Mouse (Mus musculus): ENCODE measurements around the gene Olfr309. TPM values are rescaled to one million over a fixed set of nuclear protein-coding genes. Genes with fewer than 3 reads are reported as not detected.
"Not testable (repeated sequence)": the region's sequence is repeated elsewhere in the genome, so short reads cannot be mapped to it uniquely, and the experiment has no call there.

Olfr309 gene
- polyA plus RNA-seq (2015; fragmentation: Nextera tagmentation; extraction: Ambion mirVana): not detected in 2 replicates

- Histone ChIP-seq H3K4me3 (replicated peaks) (no peak within 1 kb of the TSS), H3K4me1 (no peaks in the 10 kb centered on the region), H3K27me3 (replicated peaks) (no peaks in the 10 kb centered on the region), H3K9me3 (no peaks in the 10 kb centered on the region), H3K9ac (no peak within 1 kb of the TSS), H3K36me3 (no peaks in the 10 kb centered on the region), H3K4me2 (no peak within 1 kb of the TSS), H3K27ac (no peak within 1 kb of the TSS)
- no peak for ATAC-seq (ENCODE audit: insufficient read depth, low FRiP score, low read depth)
- 67% methylated on average over 2 of the region's 2 CpGs for WGBS
Measured at GRCm38 (mm10) chr7:86313608-86314007, at the start of gene Olfr309. Gene Olfr309 (minus strand): TSS chr7:86313708.

DNA sequence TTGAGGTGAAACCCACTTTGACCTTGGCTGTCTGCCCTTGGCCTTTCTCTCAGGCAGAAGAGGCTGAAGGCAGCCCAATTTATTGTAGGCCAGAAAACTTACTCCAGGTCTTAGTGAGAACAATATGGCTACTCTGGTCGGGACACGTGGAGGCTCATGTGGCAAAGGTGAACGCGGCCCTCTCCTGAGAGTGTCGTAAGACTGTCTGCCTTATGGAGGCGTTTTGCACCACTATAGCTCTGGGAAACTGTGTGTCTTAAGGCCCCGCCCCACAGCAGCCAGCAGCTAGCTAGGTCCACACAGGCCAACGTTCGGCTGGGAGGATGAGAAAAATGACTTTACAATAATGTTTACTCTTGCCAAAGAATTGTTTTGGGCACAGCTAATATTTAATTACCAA, 32.8 kb upstream of the Olfr309 start:
- not testable (repeated sequence) for H3K4me2 ChIP-seq; H3K36me3 ChIP-seq; H3K9me3 ChIP-seq; H3K27ac ChIP-seq; H3K4me1 ChIP-seq; H3K4me3 ChIP-seq (replicated peaks); H3K27me3 ChIP-seq (replicated peaks); ATAC-seq (ENCODE audit: insufficient read depth, low FRiP score, low read depth); H3K9ac ChIP-seq
- 84% methylated on average over 9 of the region's 9 CpGs for WGBS

DNA sequence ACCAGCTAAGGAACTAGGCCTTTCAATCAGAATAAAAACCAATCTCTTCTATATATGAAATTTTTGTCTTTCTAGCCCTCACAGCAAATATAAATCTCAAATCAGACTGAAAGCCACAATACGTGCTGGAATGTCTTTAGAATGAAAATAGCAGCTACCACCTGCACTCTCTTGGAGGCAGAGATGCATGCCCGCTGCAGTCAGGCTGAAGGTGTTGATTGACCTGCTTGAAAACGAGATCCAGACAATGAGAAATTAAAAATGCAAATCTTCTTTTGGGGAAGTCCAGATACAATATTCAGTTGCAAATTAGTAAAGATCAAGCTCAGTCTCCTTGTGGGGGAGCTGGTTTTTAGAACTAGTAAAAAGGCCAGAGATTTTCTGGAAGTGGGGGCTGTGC, 30.7 kb upstream of the Olfr309 start:
- Histone ChIP-seq H3K4me2 (no peak overlapping the region), H3K27ac (no peak overlapping the region), H3K9ac (no peak overlapping the region), H3K4me1 (no peaks in the 10 kb centered on the region), H3K4me3 (replicated peaks) (no peak overlapping the region), H3K36me3 (no peaks in the 10 kb centered on the region), H3K27me3 (replicated peaks) (no peaks in the 10 kb centered on the region), H3K9me3 (no peaks in the 10 kb centered on the region)
- WGBS: 73% methylated on average over 3 of the region's 3 CpGs
- no peak for ATAC-seq (ENCODE audit: insufficient read depth, low FRiP score, low read depth)

DNA sequence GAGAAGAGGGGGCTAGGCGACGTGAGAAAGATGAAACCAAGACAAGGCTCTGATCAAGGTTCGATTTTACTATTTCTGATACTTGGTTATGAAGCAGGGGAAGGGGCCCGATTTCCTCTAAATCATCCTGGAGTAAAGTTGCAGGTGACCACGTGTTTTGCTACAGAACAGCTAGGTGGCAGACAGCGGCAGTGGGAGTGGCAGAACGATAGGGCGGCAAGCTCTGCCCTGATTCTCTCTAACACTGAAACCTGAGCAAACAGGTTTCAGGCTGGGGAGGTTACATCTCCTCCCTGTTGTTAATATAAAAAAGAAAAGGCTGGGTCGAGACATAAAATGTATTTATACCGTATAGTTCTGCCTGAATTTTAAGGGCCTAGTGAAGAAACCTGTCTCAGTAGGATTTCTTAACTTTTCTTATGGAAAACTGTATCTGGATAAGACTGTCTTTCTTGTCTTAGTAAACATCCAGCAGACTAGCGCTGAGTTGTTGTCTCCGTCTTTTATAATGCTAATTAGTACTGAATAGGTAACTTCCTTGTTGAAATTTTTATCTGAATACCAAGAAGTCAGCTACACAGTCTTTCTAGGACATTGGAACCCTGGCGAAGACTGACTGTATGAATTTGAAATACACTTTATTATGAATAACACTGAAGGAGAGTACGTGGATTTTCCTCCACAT, 29.5 kb upstream of the Olfr309 start:
- no peak for ATAC-seq (ENCODE audit: insufficient read depth, low FRiP score, low read depth)
- Histone ChIP-seq H3K9me3 (no peaks in the 10 kb centered on the region), H3K9ac (no peak overlapping the region), H3K4me2 (no peak overlapping the region), H3K27me3 (replicated peaks) (no peaks in the 10 kb centered on the region), H3K4me1 (no peaks in the 10 kb centered on the region), H3K27ac (no peak overlapping the region), H3K4me3 (replicated peaks) (no peak overlapping the region), H3K36me3 (no peaks in the 10 kb centered on the region)
- 69% methylated on average over 14 of the region's 14 CpGs for WGBS

GRCm38 (mm10) chr7:86337486-86337885, 24.0 kb upstream of the Olfr309 start, which contains the start of gene Olfr307:
Gene Olfr307 (minus strand): TSS chr7:86337586.
- Histone ChIP-seq H3K36me3 (no peaks in the 10 kb centered on the region), H3K4me2 (no peak within 1 kb of the TSS), H3K9me3 (no peaks in the 10 kb centered on the region), H3K4me1 (no peaks in the 10 kb centered on the region), H3K4me3 (replicated peaks) (no peak within 1 kb of the TSS), H3K27ac (no peak within 1 kb of the TSS), H3K9ac (no peak within 1 kb of the TSS), H3K27me3 (replicated peaks) (no peaks in the 10 kb centered on the region)
- 67% methylated on average over 1 of the region's 1 CpGs for whole genome bisulfite sequencing
- ATAC-seq (ENCODE audit: insufficient read depth, low FRiP score, low read depth): no peak

DNA sequence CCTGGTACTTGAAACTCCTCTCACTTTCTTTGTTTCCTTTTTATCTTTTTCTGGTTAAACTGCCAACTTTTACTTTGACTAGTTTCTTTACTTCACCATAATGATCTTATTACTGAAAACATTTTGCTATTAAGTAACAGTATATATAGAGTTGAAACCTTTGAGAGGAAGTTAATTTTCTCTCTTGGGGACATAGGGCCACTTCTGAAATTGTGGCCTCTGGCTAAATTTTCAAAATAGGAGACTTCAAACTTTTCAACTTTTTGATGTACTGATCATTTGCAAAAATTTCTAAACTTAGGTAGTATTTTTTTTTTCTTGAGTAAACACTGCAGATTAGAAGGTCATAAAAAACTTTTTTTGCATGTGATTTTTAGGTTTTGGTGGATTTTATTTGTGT, 12.0 kb upstream of the Olfr309 start, which contains the start of gene Olfr308:
Gene Olfr308 (minus strand): TSS at position 101 of the 400 bp plus-strand sequence.
- no peak for ATAC-seq (ENCODE audit: insufficient read depth, low FRiP score, low read depth)
- no peaks in the 10 kb centered on the region for H3K9me3 ChIP-seq
- H3K27me3 ChIP-seq (replicated peaks): no peaks in the 10 kb centered on the region
- H3K9ac ChIP-seq: no peak within 1 kb of the TSS
- H3K4me2 ChIP-seq: no peak within 1 kb of the TSS
- H3K36me3 ChIP-seq: no peaks in the 10 kb centered on the region
- H3K27ac ChIP-seq: no peak within 1 kb of the TSS
- no peak within 1 kb of the TSS for H3K4me3 ChIP-seq (replicated peaks)
- H3K4me1 ChIP-seq: no peaks in the 10 kb centered on the region

- 93% methylated on average over 2 of the region's 2 CpGs for WGBS
Measured at GRCm38 (mm10) chr7:86321323-86321722, 7.8 kb upstream of the Olfr309 start.

DNA sequence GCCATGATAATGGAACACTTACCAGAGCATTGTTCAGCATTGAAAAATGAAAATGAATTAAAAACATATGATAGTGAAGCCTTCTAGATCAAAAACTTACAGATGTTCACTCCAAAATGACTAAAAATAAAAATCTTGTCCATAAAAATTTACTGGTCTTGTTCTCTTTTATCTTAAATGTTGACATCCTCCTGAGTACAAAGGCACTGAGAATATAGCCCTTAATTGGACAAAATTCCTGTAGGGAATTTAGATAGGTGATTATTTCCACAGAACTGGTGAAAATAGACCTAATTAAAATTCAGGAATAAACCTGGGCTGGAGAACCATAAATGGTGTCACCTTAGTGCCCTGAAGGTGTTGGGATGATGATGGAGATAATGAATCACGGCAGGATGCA, 36.4 kb downstream of the Olfr309 start, which contains the start of gene Olfr310:
Gene Olfr310 (minus strand): TSS at position 101 of the 400 bp plus-strand sequence.
- H3K9me3 ChIP-seq: no peaks in the 10 kb centered on the region
- H3K9ac ChIP-seq: no peak within 1 kb of the TSS
- no peak within 1 kb of the TSS for H3K4me2 ChIP-seq
- no peak for ATAC-seq (ENCODE audit: insufficient read depth, low FRiP score, low read depth)
- 88% methylated on average over 1 of the region's 1 CpGs for WGBS
- H3K4me3 ChIP-seq (replicated peaks): no peak within 1 kb of the TSS
- no peaks in the 10 kb centered on the region for H3K27me3 ChIP-seq (replicated peaks)
- no peak within 1 kb of the TSS for H3K27ac ChIP-seq
- no peaks in the 10 kb centered on the region for H3K36me3 ChIP-seq
- no peaks in the 10 kb centered on the region for H3K4me1 ChIP-seq

More at GRCm38 (mm10) chr7:86321323-86321722, 7.8 kb upstream of the Olfr309 start:
- Histone ChIP-seq H3K4me1 (no peaks in the 10 kb centered on the region), H3K27ac (no peak overlapping the region), H3K4me3 (replicated peaks) (no peak overlapping the region), H3K9me3 (no peaks in the 10 kb centered on the region), H3K9ac (no peak overlapping the region), H3K4me2 (no peak overlapping the region), H3K36me3 (no peaks in the 10 kb centered on the region), H3K27me3 (replicated peaks) (no peaks in the 10 kb centered on the region)
- no peak for ATAC-seq (ENCODE audit: insufficient read depth, low FRiP score, low read depth)

Small RNA genes lying within 50 kb of the gene (microRNA-seq; reads per million reads assigned to microRNA genes)
- not detected for gene Gm23192

Other genes starting within 250 kb of the Olfr309 start
- not detected in 2 replicates for gene Vmn2r75, start 141.9 kb downstream of the Olfr309 start, polyA plus RNA-seq (2015; fragmentation: Nextera tagmentation; extraction: Ambion mirVana)
- gene Vmn2r76, start 67.4 kb downstream of the Olfr309 start, polyA plus RNA-seq (2015; fragmentation: Nextera tagmentation; extraction: Ambion mirVana): not detected in 2 replicates
- gene Olfr310, start 36.5 kb downstream of the Olfr309 start, polyA plus RNA-seq (2015; fragmentation: Nextera tagmentation; extraction: Ambion mirVana): not detected in 2 replicates
- not detected in 2 replicates for gene Olfr308, start 11.9 kb upstream of the Olfr309 start, polyA plus RNA-seq (2015; fragmentation: Nextera tagmentation; extraction: Ambion mirVana)
- not detected in 2 replicates for gene Olfr307, start 23.9 kb upstream of the Olfr309 start, polyA plus RNA-seq (2015; fragmentation: Nextera tagmentation; extraction: Ambion mirVana)
- gene Olfr305, start 53.2 kb upstream of the Olfr309 start, polyA plus RNA-seq (2015; fragmentation: Nextera tagmentation; extraction: Ambion mirVana): not detected in 2 replicates
- not detected in 2 replicates for gene Olfr304, start 73.0 kb upstream of the Olfr309 start, polyA plus RNA-seq (2015; fragmentation: Nextera tagmentation; extraction: Ambion mirVana)
- not detected in 2 replicates for gene Olfr303, start 84.1 kb upstream of the Olfr309 start, polyA plus RNA-seq (2015; fragmentation: Nextera tagmentation; extraction: Ambion mirVana)
- gene Olfr301, start 90.1 kb upstream of the Olfr309 start, polyA plus RNA-seq (2015; fragmentation: Nextera tagmentation; extraction: Ambion mirVana): not detected in 2 replicates
- not detected in 2 replicates for gene Olfr299, start 146.2 kb upstream of the Olfr309 start, polyA plus RNA-seq (2015; fragmentation: Nextera tagmentation; extraction: Ambion mirVana)
- gene Olfr298, start 178.8 kb upstream of the Olfr309 start, polyA plus RNA-seq (2015; fragmentation: Nextera tagmentation; extraction: Ambion mirVana): not detected in 2 replicates
- not detected in 2 replicates for gene Olfr297, start 206.3 kb upstream of the Olfr309 start, polyA plus RNA-seq (2015; fragmentation: Nextera tagmentation; extraction: Ambion mirVana)

Data from stomach, embryonic 15.5 days (tissue).